Mouse (Mus musculus) heart, postnatal 14 days (tissue): Measurements from ENCODE around the gene Cd80. TPM values are rescaled to one million over a fixed set of nuclear protein-coding genes. Genes with fewer than 3 reads are reported as not detected.

Experiments used
- DNase-seq, 2 experiments: peaks; one replicate each; pipeline ENCODE4 v3.0.0; 2021 to 2022
- intact Hi-C: fragments of 180-260 bp; cut with DNase I; formaldehyde crosslinking; loops from one replicate; pipeline ENCODE4 v1.15.1; 2025
- total RNA-seq, 2 experiments: library from RNA; stranded (reverse); gene quantifications; 2 replicates each; pipeline ENCODE4 v1.2.3; 2021

Cd80 gene
- total RNA-seq, 2 experiments from 2014 or later = 0.33 to 0.37 TPM

- peak; percentile 52 to 72 for DNase-seq
- intact Hi-C loops = loop anchor here (1.0 kb wide), 1 partner anchor 161 kb away; no protein-coding TSS in a partner anchor
Measured at GRCm38 (mm10) chr16:38506041-38506634, 50.8 kb downstream of the Cd80 start.

- DNase-seq = no peak
- intact Hi-C loops = no loop called here
Measured at GRCm38 (mm10) chr16:38510846-38511245, 55.5 kb downstream of the Cd80 start.

GRCm38 (mm10) chr16:38519140-38519539 lies 63.8 kb downstream of the Cd80 start:
- DNase-seq = no peak
- intact Hi-C loops = no loop called here

GRCm38 (mm10) chr16:38521211-38521987 lies 66.0 kb downstream of the Cd80 start:
- no peak for DNase-seq
- intact Hi-C loops = no loop called here

- intact Hi-C loops = no loop called here
Measured at GRCm38 (mm10) chr16:38522129-38523084, 67.0 kb downstream of the Cd80 start, which contains the start of gene Timmdc1. Timmdc1 (minus strand) TSS chr16:38522663.

GRCm38 (mm10) chr16:38526264-38526663 lies 70.9 kb downstream of the Cd80 start:
- intact Hi-C loops = no loop called here
- DNase-seq = no peak

More at GRCm38 (mm10) chr16:38522129-38523084, 67.0 kb downstream of the Cd80 start, which contains the start of gene Timmdc1:
- peak; percentile 96 to 97 for DNase-seq

- peak; percentile 80 to 84 for DNase-seq
- intact Hi-C loops = loop anchor here (1.0 to 10.0 kb wide), 3 partner anchors 76 to 276 kb away; no protein-coding TSS in a partner anchor
Measured at GRCm38 (mm10) chr16:38536544-38537146, 81.3 kb downstream of the Cd80 start.

- DNase-seq = no peak
- intact Hi-C loops = loop anchor here (5.0 to 10.0 kb wide), 2 partner anchors 73 to 186 kb away; no protein-coding TSS in a partner anchor
Measured at GRCm38 (mm10) chr16:38538716-38539380, 83.5 kb downstream of the Cd80 start.

Other genes starting within 250 kb of the Cd80 start
- gene Nr1i2, start 160.7 kb upstream of the Cd80 start, total RNA-seq = not detected
- gene Maats1, start 113.4 kb upstream of the Cd80 start, total RNA-seq = under 1 TPM; 0.10 TPM
- gene Cox17, start 108.6 kb upstream of the Cd80 start, total RNA-seq = 100 to 1,000 TPM; 227 to 256 TPM
- gene Gm21987, start 108.5 kb upstream of the Cd80 start, total RNA-seq = 1 to 10 TPM in 1 of 2 experiments, not detected in 1; 1.2 TPM
- gene Popdc2, start 93.4 kb upstream of the Cd80 start, total RNA-seq = 100 to 1,000 TPM; 542 to 580 TPM
- gene Pla1a, start 22.4 kb upstream of the Cd80 start, total RNA-seq = 10 to 100 TPM; 10.4 to 13.6 TPM
- gene Adprh, start 2.9 kb upstream of the Cd80 start, total RNA-seq = 10 to 100 TPM; 26.6 to 27.7 TPM
- 10 to 100 TPM; 62.1 to 62.6 TPM for gene Timmdc1, start 67.1 kb downstream of the Cd80 start, total RNA-seq
- 10 to 100 TPM; 10.9 to 11.4 TPM for gene Poglut1, start 94.7 kb downstream of the Cd80 start, total RNA-seq
- gene Tmem39a, start 103.1 kb downstream of the Cd80 start, total RNA-seq = 10 to 100 TPM; 24.6 to 29.9 TPM